Mouse (Mus musculus) liver, embryonic 16.5 days (tissue): ENCODE measurements around the gene Mecom. TPM values are rescaled to one million over a fixed set of nuclear protein-coding genes. Genes with fewer than 3 reads are reported as not detected.

Source experiments
- ATAC-seq: fragments of 200-750 bp; cut with Nextera tagmentation; 2 replicates; pipeline ENCODE4 v1.8.0; 2017; ENCODE audit warnings: low read depth, mild to moderate bottlenecking, moderate number of reproducible peaks, moderate library complexity
- H3K27ac ChIP-seq: fragments of 300-500 bp; sonication (generic); 2 replicates; pipeline ENCODE4 v1.5.1; 2014; ENCODE audit warnings: mild to moderate bottlenecking, low read length
- H3K27me3 ChIP-seq: fragments of 300-500 bp; sonication (generic); 2 replicates; pipeline ENCODE4 v1.6.1; 2014; ENCODE audit warnings: low read depth, low read length, mixed read lengths; ENCODE audit not compliant: control insufficient read depth, insufficient read depth
- H3K36me3 ChIP-seq: fragments of 300-500 bp; sonication (generic); 2 replicates; pipeline ENCODE4 v1.6.1; 2014; ENCODE audit warnings: mild to moderate bottlenecking; ENCODE audit not compliant: control insufficient read depth, insufficient read depth
- H3K4me1 ChIP-seq: fragments of 300-500 bp; sonication (generic); 2 replicates; pipeline ENCODE4 v1.6.1; 2014; ENCODE audit warnings: low read depth, low read length, mixed read lengths; ENCODE audit not compliant: control insufficient read depth
- H3K4me2 ChIP-seq: fragments of 300-500 bp; sonication (generic); 2 replicates; pipeline ENCODE4 v1.6.1; 2014; ENCODE audit warnings: low read depth, low read length, mixed read lengths
- H3K4me3 ChIP-seq: fragments of 300-500 bp; sonication (generic); 2 replicates; pipeline ENCODE4 v1.5.1; 2014; ENCODE audit warnings: low read depth, mild to moderate bottlenecking, low read length
- H3K9ac ChIP-seq: fragments of 300-500 bp; sonication (generic); 2 replicates; pipeline ENCODE4 v1.6.1; 2014; ENCODE audit warnings: low read depth, low read length
- H3K9me3 ChIP-seq: fragments of 300-500 bp; sonication (generic); replicated peaks from 2 replicates; pipeline ENCODE4 v1.6.1; 2016; ENCODE audit warnings: low read length; ENCODE audit not compliant: control insufficient read depth
- WGBS: fragments of 180-500 bp; shearing (Covaris S2); extraction: QIAGEN DNeasy Blood & Tissue Kit; methylation state at CpG from one replicate; pipeline ENCODE4 v1.1.7; 2014; ENCODE audit not compliant: insufficient replicate concordance; 5-methylcytosine and 5-hydroxymethylcytosine counted together
- polyA plus RNA-seq: library from polyadenylated mRNA; unstranded; fragments of >200 nt; fragmentation: Nextera tagmentation; extraction: Ambion mirVana; gene quantifications from 2 replicates; pipeline ENCODE4 v1.2.1, GENCODE M21; 2015

The Mecom gene
- polyA plus RNA-seq, 1 experiment from 2014 or later = 1.0 TPM

DNA sequence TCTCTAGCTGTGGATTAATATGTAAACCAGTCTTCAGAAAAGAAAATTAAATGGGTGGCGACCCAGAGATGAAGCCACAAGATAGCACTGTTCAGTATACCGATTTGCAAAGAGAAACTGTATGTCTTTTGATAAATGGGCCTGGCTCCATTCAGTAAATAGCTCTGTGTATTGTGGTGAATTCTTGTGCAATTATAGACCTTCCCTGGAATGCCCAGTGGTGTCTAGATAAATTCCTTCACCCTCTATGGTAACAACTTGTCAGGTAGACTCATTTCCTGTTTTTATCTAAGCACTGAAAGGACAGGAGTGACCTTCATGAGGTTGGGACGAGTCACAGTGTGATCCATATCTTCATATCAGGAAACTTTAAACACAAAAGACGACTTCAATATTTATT, 571.2 kb downstream of the Mecom start:
- Histone ChIP-seq H3K4me1 (no peaks in the 10 kb centered on the region), H3K4me2 (no peak overlapping the region), H3K9me3 (no peaks in the 10 kb centered on the region), H3K9ac (no peak overlapping the region), H3K27ac (no peak overlapping the region), H3K4me3 (no peak overlapping the region), H3K27me3 (no peaks in the 10 kb centered on the region), H3K36me3 (no peaks in the 10 kb centered on the region)
- 27% methylated on average over 4 of the region's 4 CpGs for WGBS
- no peak for ATAC-seq

DNA sequence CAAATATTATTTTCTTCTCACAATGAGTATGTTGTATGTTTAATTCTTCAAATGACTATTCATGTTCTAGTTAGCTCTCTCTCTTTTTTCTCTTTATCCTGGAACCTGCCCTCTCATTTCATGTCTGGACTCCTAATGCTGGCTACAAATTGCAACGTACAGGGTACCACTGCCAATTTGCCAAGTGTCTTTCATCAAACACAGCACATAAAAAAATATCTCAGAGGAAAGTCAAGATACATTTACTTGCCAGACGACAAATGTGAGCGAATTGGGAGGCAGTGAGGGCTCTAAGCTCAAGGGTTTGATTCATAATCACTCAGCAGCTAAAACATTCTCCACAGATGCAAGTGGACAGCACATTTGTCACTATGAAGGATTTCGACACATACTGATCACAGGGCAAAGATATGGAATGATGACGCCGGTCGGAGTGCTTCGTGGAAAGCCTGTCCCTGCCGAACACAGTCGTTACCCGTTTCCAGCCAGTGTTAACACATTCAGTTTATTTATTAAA, 579.3 kb downstream of the Mecom start:
- H3K27ac ChIP-seq = no peak overlapping the region
- no peaks in the 10 kb centered on the region for H3K36me3 ChIP-seq
- H3K27me3 ChIP-seq = no peaks in the 10 kb centered on the region
- no peak overlapping the region for H3K9ac ChIP-seq
- ATAC-seq = no peak
- 76% methylated on average over 11 of the region's 11 CpGs for WGBS
- H3K4me1 ChIP-seq = no peaks in the 10 kb centered on the region
- H3K4me2 ChIP-seq = no peak overlapping the region
- no peaks in the 10 kb centered on the region for H3K9me3 ChIP-seq
- no peak overlapping the region for H3K4me3 ChIP-seq

DNA sequence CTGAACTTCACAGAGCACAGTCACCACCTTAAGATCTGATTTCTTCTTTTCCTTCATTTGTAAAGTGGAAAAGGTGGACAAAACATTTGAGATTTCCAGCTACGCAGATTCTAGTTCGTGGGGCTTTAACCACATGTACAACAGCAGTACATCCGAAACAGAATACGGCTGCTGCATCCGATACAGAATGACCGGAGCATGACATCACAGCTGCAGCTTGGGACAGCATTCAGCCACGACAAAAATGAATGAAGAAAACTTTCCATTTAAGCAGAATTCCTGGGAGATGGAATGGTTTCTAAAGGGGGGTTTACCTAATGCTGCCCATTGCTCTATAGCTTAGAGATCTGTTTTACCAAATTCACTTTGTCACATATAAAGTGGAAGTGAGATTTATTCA, 583.9 kb downstream of the Mecom start:
- Histone ChIP-seq H3K4me3 (no peak overlapping the region), H3K4me2 (no peak overlapping the region), H3K4me1 (no peaks in the 10 kb centered on the region), H3K27ac (no peak overlapping the region), H3K36me3 (no peaks in the 10 kb centered on the region), H3K9me3 (no peaks in the 10 kb centered on the region), H3K27me3 (no peaks in the 10 kb centered on the region), H3K9ac (no peak overlapping the region)
- WGBS = 66% methylated on average over 7 of the region's 7 CpGs
- ATAC-seq = no peak

DNA sequence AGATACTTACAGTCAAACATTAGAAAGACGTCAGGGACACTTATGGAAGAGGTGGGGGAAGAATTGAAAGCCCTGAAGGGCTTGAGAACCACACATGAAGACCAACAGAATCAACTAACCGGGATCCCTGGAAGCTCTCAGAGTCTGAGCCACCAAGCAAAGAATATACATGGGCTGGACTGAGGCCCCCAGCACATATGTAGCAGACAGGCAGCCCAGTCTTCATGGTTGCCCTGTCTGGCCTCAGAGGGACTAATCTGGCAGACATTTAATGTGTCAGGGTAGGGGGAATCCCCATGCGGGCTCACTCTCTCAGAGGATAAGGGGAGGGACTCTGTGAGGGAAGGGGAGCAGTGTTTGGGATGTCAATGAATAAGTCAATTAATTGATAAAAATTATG, 584.4 kb downstream of the Mecom start:
- ATAC-seq = no peak
- Histone ChIP-seq H3K4me3 (no peak overlapping the region), H3K27me3 (no peaks in the 10 kb centered on the region), H3K27ac (no peak overlapping the region), H3K4me2 (no peak overlapping the region), H3K36me3 (no peaks in the 10 kb centered on the region), H3K9me3 (no peaks in the 10 kb centered on the region), H3K9ac (no peak overlapping the region), H3K4me1 (no peaks in the 10 kb centered on the region)
- 62% methylated on average over 3 of the region's 3 CpGs for WGBS

DNA sequence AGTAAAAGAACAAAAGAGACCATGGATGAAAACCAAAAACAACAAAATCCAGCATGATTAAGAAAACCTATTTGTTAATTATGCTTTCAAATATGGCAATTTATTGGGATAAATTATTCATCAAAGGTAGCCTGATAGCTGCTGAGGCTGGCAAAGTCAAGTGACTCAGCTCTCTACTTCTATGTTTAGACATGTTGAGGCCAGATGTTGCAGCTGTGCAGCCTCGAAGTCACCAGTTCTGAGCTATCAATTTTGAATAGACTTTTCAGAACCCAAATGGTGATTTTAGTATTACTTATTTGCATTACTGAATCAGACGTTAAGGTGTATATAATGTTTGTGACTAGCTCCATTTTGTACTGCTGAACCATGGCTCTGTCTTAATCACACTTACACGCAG, 588.8 kb downstream of the Mecom start:
- 46% methylated on average over 3 of the region's 3 CpGs for WGBS
- H3K4me2 ChIP-seq = no peak overlapping the region
- no peak for ATAC-seq

DNA sequence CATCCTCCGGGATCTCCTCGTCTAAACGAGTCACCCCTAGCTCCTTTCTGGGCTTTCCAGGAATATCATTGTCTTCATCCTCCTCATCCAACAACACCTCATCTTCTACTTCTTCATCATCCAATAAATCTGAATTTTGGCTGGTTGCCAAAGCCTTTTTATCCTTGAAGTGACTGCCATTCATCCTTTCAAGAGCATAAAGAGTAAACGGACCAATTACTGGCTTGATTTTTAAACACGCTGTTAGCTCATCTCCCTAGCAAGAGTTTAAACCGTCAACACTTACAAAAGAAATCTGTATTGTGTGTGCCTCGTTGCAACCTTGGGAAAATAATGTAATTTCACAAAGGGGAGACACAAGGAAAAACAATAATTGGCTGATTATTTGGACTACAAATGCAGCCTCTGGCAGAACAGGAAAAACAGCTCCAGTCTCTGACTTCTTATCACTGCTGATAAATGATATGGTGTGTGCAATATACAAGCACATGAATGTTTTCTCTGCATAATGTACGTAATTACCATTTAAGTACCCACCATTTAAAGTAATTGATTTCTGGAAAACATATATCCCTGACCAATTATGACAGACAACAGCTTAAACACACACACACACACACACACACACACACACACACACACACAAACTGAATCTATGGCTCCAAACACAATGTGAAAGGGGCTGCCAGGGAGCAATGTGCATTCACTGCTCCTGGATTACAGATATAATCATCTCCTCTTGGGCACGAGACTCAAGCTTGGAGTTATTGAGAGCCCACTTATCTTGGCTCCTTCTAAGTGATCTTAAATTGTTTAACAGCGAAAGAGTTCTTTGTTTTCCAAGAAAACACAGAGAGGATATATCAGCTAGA, 590.2 kb downstream of the Mecom start:
- H3K36me3 ChIP-seq = no peaks in the 10 kb centered on the region
- no peaks in the 10 kb centered on the region for H3K27me3 ChIP-seq
- H3K4me3 ChIP-seq = no peak overlapping the region
- 62% methylated on average over 10 of the region's 10 CpGs for WGBS
- no peak overlapping the region for H3K4me2 ChIP-seq
- H3K9me3 ChIP-seq = no peaks in the 10 kb centered on the region
- H3K4me1 ChIP-seq = no peaks in the 10 kb centered on the region
- ATAC-seq = no peak
- no peak overlapping the region for H3K9ac ChIP-seq
- no peak overlapping the region for H3K27ac ChIP-seq

More for the DNA sequence above, 588.8 kb downstream of the Mecom start:
- Histone ChIP-seq H3K4me1 (no peaks in the 10 kb centered on the region), H3K9ac (no peak overlapping the region), H3K4me3 (no peak overlapping the region), H3K27ac (no peak overlapping the region), H3K27me3 (no peaks in the 10 kb centered on the region), H3K9me3 (no peaks in the 10 kb centered on the region), H3K36me3 (no peaks in the 10 kb centered on the region)

DNA sequence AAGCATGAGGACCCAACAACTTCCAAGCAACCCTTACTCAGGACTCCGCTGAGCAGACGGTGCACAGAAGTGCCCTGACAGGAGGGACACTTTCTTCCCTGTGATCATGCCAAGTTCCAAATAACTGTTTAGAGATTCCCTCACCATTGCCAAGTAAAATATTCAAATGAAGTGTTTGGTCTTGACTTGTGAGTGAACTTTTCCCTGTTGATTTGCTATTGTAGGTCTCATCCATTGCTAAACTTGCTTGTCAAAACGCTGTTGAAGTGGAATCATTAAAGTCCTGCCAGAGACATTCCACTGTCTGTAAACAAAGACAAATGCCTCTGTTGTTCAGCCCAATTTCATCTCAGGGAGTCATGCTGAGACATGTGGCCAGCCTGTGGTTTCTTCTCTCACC, 594.5 kb downstream of the Mecom start:
- H3K4me2 ChIP-seq = no peak overlapping the region
- 66% methylated on average over 3 of the region's 3 CpGs for WGBS
- H3K9ac ChIP-seq = no peak overlapping the region
- H3K9me3 ChIP-seq = no peaks in the 10 kb centered on the region
- H3K27me3 ChIP-seq = no peaks in the 10 kb centered on the region
- no peaks in the 10 kb centered on the region for H3K4me1 ChIP-seq
- no peak for ATAC-seq
- no peak overlapping the region for H3K4me3 ChIP-seq
- no peaks in the 10 kb centered on the region for H3K36me3 ChIP-seq
- H3K27ac ChIP-seq = no peak overlapping the region

DNA sequence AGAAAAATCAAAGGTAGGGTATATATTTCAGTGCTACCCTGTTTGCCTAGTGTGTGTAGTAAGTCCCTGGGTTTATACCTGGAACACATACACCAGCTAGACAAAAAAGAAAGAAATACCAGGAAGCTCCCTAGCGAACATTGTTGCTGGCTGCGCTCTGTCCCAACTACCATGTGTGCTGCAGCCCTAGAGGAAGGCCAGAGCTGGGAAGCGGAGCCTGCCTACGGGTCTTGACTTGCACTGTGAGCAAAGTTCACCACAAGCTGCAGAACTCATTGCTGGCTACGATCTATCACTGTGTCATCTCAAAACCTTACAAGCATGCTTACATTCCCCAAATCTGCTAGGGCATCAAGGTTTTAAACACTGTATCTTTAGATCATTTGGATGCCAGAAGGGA, 597.0 kb downstream of the Mecom start:
- WGBS = 65% methylated on average over 5 of the region's 5 CpGs
- no peak overlapping the region for H3K4me3 ChIP-seq
- H3K27me3 ChIP-seq = no peaks in the 10 kb centered on the region
- H3K4me1 ChIP-seq = no peaks in the 10 kb centered on the region
- no peak overlapping the region for H3K4me2 ChIP-seq
- no peaks in the 10 kb centered on the region for H3K36me3 ChIP-seq
- H3K27ac ChIP-seq = no peak overlapping the region
- no peak for ATAC-seq
- H3K9me3 ChIP-seq = no peaks in the 10 kb centered on the region
- no peak overlapping the region for H3K9ac ChIP-seq

DNA sequence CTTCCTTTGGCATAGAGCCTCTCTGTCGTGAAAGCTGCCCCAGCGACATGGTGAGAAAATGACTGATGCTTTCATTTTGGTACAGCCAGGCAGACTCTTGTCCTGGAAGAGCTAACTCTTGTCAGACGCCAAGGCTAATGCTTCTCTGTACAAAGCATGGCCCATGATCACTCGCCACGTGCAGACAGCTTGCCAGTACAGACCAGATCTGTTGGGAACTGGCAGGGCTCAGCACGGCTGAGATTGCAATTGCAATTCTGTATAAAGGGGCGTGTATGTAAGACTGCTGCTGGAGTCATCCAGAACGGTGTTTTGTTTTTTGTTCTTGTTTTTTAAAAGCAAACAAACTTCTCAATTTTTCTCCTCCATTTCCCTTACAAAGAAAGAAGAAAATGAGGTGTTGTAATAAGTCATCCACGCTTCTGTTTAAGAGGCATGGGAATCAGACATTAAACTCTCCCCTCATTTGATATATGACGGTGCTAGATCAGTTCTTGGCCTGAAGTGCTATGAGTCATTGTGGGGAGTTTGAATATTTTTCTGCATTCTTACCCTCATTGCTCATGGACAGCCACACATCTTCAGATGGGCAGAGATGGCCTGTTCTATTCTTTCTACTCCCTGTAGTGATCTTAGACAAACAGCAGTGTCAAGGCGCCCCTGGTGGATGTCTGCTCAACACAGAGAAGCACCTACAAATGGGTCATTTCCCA, 644.1 kb downstream of the Mecom start:
- Histone ChIP-seq H3K9me3 (no peaks in the 10 kb centered on the region), H3K27ac (no peak overlapping the region), H3K9ac (no peak overlapping the region), H3K27me3 (no peaks in the 10 kb centered on the region), H3K4me1 (no peaks in the 10 kb centered on the region), H3K36me3 (no peaks in the 10 kb centered on the region), H3K4me2 (no peak overlapping the region), H3K4me3 (no peak overlapping the region)
- ATAC-seq = no peak
- WGBS = 65% methylated on average over 11 of the region's 11 CpGs
